Mouse (Mus musculus) bone marrow, adult 2 months (tissue): Measurements from ENCODE around the gene Inpp4b. TPM values are rescaled to one million over a fixed set of nuclear protein-coding genes. Genes with fewer than 3 reads are reported as not detected.

Experiments
- H3K27ac ChIP-seq: fragments of 200-500 bp; 2 replicates; pipeline ENCODE4 v1.5.1; 2012; ENCODE audit warnings: low read depth, mild to moderate bottlenecking, control low read depth, inconsistent platforms, low read length; ENCODE audit not compliant: control insufficient read depth, poor library complexity, insufficient read depth
- H3K4me1 ChIP-seq: fragments of 200-500 bp; 2 replicates; pipeline ENCODE4 v1.6.1; 2011; ENCODE audit warnings: low read length; ENCODE audit not compliant: control insufficient read depth, insufficient read depth
- H3K4me3 ChIP-seq: fragments of 200-500 bp; replicated peaks from 2 replicates; pipeline ENCODE3; 2011; ENCODE audit warnings: mild to moderate bottlenecking, low read depth, low read length, control low read depth; ENCODE audit not compliant: control insufficient read depth
- CTCF ChIP-seq: fragments of 200-500 bp; IDR thresholded peaks from 2 replicates; pipeline ENCODE4 v1.5.1; 2011; ENCODE audit warnings: low read length, control low read depth; ENCODE audit not compliant: control insufficient read depth, insufficient read depth
- POLR2A ChIP-seq: fragments of 200-500 bp; IDR thresholded peaks from 2 replicates; pipeline ENCODE4 v1.6.1; 2011; ENCODE audit warnings: low read depth, mild to moderate bottlenecking, control low read depth, low read length, borderline replicate concordance; ENCODE audit not compliant: control insufficient read depth
- WGBS: fragments of 180-500 bp; shearing (Covaris S2); methylation state at CpG from one replicate; pipeline ENCODE4 v1.1.7; 2018; 5-methylcytosine and 5-hydroxymethylcytosine counted together
- polyA plus RNA-seq: library from polyadenylated mRNA; stranded (reverse); fragments of >200 nt; gene quantifications from 2 replicates; pipeline ENCODE4 v1.2.4, GENCODE M21; 2011; ENCODE audit warnings: low replicate concordance; ENCODE audit not compliant: missing spikeins, insufficient read depth, insufficient read length

Inpp4b gene
- polyA plus RNA-seq, 1 experiment = 4.8 TPM

- Histone ChIP-seq H3K27ac (no peak overlapping the region), H3K4me1 (no peaks in the 10 kb centered on the region), H3K4me3 (no peak overlapping the region)
- no peak for TF ChIP-seq POLR2A
- TF ChIP-seq CTCF = no peak
- 74% methylated on average over 3 of the region's 3 CpGs for WGBS
Observed at GRCm38 (mm10) chr8:81743040-81743439, 400.7 kb downstream of the Inpp4b start.

GRCm38 (mm10) chr8:81745439-81745838 is 403.1 kb downstream of the Inpp4b start:
- H3K27ac ChIP-seq = no peak overlapping the region

GRCm38 (mm10) chr8:81751159-81751558 is 408.8 kb downstream of the Inpp4b start:
- H3K4me3 ChIP-seq = no peak overlapping the region
- TF ChIP-seq POLR2A (no peak), CTCF (no peak)
- WGBS = 9% methylated on average over 1 of the region's 1 CpGs
- no peak overlapping the region for H3K27ac ChIP-seq
- H3K4me1 ChIP-seq = no peaks in the 10 kb centered on the region; the same call in 1 of the 2 replicates

More at GRCm38 (mm10) chr8:81745439-81745838, 403.1 kb downstream of the Inpp4b start:
- Histone ChIP-seq H3K4me3 (no peak overlapping the region), H3K4me1 (no peaks in the 10 kb centered on the region)
- 71% methylated on average over 1 of the region's 1 CpGs for WGBS
- TF ChIP-seq POLR2A = no peak

- no peak for TF ChIP-seq CTCF
- TF ChIP-seq POLR2A = no peak
- Histone ChIP-seq H3K4me3 (no peak overlapping the region), H3K27ac (no peak overlapping the region), H3K4me1 (no peaks in the 10 kb centered on the region)
- WGBS = 9% methylated on average over 3 of the region's 3 CpGs
Observed at GRCm38 (mm10) chr8:81756663-81757062, 414.3 kb downstream of the Inpp4b start.

GRCm38 (mm10) chr8:81757580-81758144 is 415.3 kb downstream of the Inpp4b start:
- H3K4me1 ChIP-seq = no peaks in the 10 kb centered on the region
- TF ChIP-seq POLR2A (no peak), CTCF (no peak)
- WGBS = 70% methylated on average over 2 of the region's 2 CpGs

GRCm38 (mm10) chr8:81761466-81761865 is 419.1 kb downstream of the Inpp4b start:
- Histone ChIP-seq H3K4me1 (no peaks in the 10 kb centered on the region), H3K4me3 (no peak overlapping the region), H3K27ac (no peak overlapping the region)
- 61% methylated on average over 4 of the region's 4 CpGs for WGBS
- TF ChIP-seq CTCF (no peak), POLR2A (no peak)

More at GRCm38 (mm10) chr8:81757580-81758144, 415.3 kb downstream of the Inpp4b start:
- Histone ChIP-seq H3K4me3 (no peak overlapping the region), H3K27ac (no peak overlapping the region)

- Histone ChIP-seq H3K27ac (no peak overlapping the region), H3K4me3 (no peak overlapping the region), H3K4me1 (no peaks in the 10 kb centered on the region)
- 43% methylated on average over 5 of the region's 5 CpGs for WGBS
- TF ChIP-seq CTCF = no peak
- no peak for TF ChIP-seq POLR2A
Observed at GRCm38 (mm10) chr8:81766033-81766432, 423.7 kb downstream of the Inpp4b start.

- Histone ChIP-seq H3K27ac (no peak overlapping the region), H3K4me3 (no peak overlapping the region), H3K4me1 (no peaks in the 10 kb centered on the region)
- WGBS = 2% methylated on average over 12 of the region's 12 CpGs
- no peak for TF ChIP-seq CTCF
- TF ChIP-seq POLR2A = no peak
Observed at GRCm38 (mm10) chr8:81767411-81768312, 425.3 kb downstream of the Inpp4b start.
